Mouse (Mus musculus): ENCODE results near the gene Trit1.

GRCm38 (mm10) chr4:123083323-123083902, 67.0 kb downstream of the Trit1 start:
- TF ChIP-seq POLR2A (IDR thresholded peaks at IDR 0.05; ENCODE audit: borderline replicate concordance, control insufficient read depth, low read depth, low read length) (no peak), CTCF (IDR thresholded peaks at IDR 0.05; ENCODE audit: control insufficient read depth, insufficient read depth, low read length) (no peak)

All from bone marrow, adult 2 months (tissue).